Mouse (Mus musculus): ENCODE data around the gene P2ry14. TPM values are rescaled to one million over a fixed set of nuclear protein-coding genes. Genes with fewer than 3 reads are reported as not detected.
A peak's percentile ranks its signal among the peaks of the same experiment; 100 is the strongest.
"Not testable (repeated sequence)": the region's sequence is repeated elsewhere in the genome, so short reads cannot be mapped to it uniquely, and the experiment has no call there.

P2ry14 gene
- polyA plus RNA-seq, 1 experiment, result 0.53 TPM

GRCm38 (mm10) chr3:59092702-59093101 lies 60.7 kb downstream of the P2ry14 start:
- H3K27ac ChIP-seq (ENCODE audit: insufficient read depth, low read length), result no peak overlapping the region
- no peaks in the 10 kb centered on the region for H3K4me1 ChIP-seq (ENCODE audit: control insufficient read depth, insufficient read depth, low read length)
- H3K4me3 ChIP-seq (ENCODE audit: insufficient read depth, low read length), result no peak overlapping the region
- no peak for TF ChIP-seq POLR2A (IDR thresholded peaks at IDR 0.05; ENCODE audit: low read depth, low read length)

- TF ChIP-seq POLR2A (IDR thresholded peaks at IDR 0.05; ENCODE audit: low read depth, low read length) (no peak), CTCF (IDR thresholded peaks at IDR 0.05; ENCODE audit: borderline replicate concordance, insufficient read depth, low read length) (no peak)
- Histone ChIP-seq H3K27ac (ENCODE audit: insufficient read depth, low read length) (no peak overlapping the region), H3K4me3 (ENCODE audit: insufficient read depth, low read length) (no peak overlapping the region), H3K4me1 (ENCODE audit: control insufficient read depth, insufficient read depth, low read length) (no peaks in the 10 kb centered on the region)
These were observed 72.5 kb downstream of the P2ry14 start for GRCm38 (mm10) chr3:59080919-59081318.

- no peaks in the 10 kb centered on the region for H3K4me1 ChIP-seq (ENCODE audit: control insufficient read depth, insufficient read depth, low read length)
- H3K4me3 ChIP-seq (ENCODE audit: insufficient read depth, low read length), result no peak overlapping the region
- TF ChIP-seq POLR2A (IDR thresholded peaks at IDR 0.05; ENCODE audit: low read depth, low read length) (no peak), CTCF (IDR thresholded peaks at IDR 0.05; ENCODE audit: borderline replicate concordance, insufficient read depth, low read length) (no peak)
- no peak overlapping the region for H3K27ac ChIP-seq (ENCODE audit: insufficient read depth, low read length)
These were observed 73.0 kb downstream of the P2ry14 start for GRCm38 (mm10) chr3:59080293-59080916.

GRCm38 (mm10) chr3:59079327-59079726 lies 74.1 kb downstream of the P2ry14 start:
- TF ChIP-seq POLR2A (IDR thresholded peaks at IDR 0.05; ENCODE audit: low read depth, low read length) (no peak), CTCF (IDR thresholded peaks at IDR 0.05; ENCODE audit: borderline replicate concordance, insufficient read depth, low read length) (peak; percentile 39; the same call in 1 of the 2 replicates)
- H3K4me1 ChIP-seq (ENCODE audit: control insufficient read depth, insufficient read depth, low read length), result no peaks in the 10 kb centered on the region
- no peak overlapping the region for H3K4me3 ChIP-seq (ENCODE audit: insufficient read depth, low read length)
- H3K27ac ChIP-seq (ENCODE audit: insufficient read depth, low read length), result no peak overlapping the region

GRCm38 (mm10) chr3:59078585-59078984 lies 74.8 kb downstream of the P2ry14 start:
- Histone ChIP-seq H3K4me1 (ENCODE audit: control insufficient read depth, insufficient read depth, low read length) (no peaks in the 10 kb centered on the region), H3K4me3 (ENCODE audit: insufficient read depth, low read length) (no peak overlapping the region), H3K27ac (ENCODE audit: insufficient read depth, low read length) (no peak overlapping the region)
- no peak for TF ChIP-seq CTCF (IDR thresholded peaks at IDR 0.05; ENCODE audit: borderline replicate concordance, insufficient read depth, low read length)
- TF ChIP-seq POLR2A (IDR thresholded peaks at IDR 0.05; ENCODE audit: low read depth, low read length), result no peak

- no peak for TF ChIP-seq POLR2A (IDR thresholded peaks at IDR 0.05; ENCODE audit: low read depth, low read length)
- TF ChIP-seq CTCF (IDR thresholded peaks at IDR 0.05; ENCODE audit: borderline replicate concordance, insufficient read depth, low read length), result no peak
- Histone ChIP-seq H3K4me1 (ENCODE audit: control insufficient read depth, insufficient read depth, low read length) (no peaks in the 10 kb centered on the region), H3K27ac (ENCODE audit: insufficient read depth, low read length) (no peak overlapping the region), H3K4me3 (ENCODE audit: insufficient read depth, low read length) (no peak overlapping the region)
These were observed 76.1 kb downstream of the P2ry14 start for GRCm38 (mm10) chr3:59077278-59077677.

- not testable (repeated sequence) for H3K4me1 ChIP-seq (ENCODE audit: control insufficient read depth, insufficient read depth, low read length); H3K27ac ChIP-seq (ENCODE audit: insufficient read depth, low read length); H3K4me3 ChIP-seq (ENCODE audit: insufficient read depth, low read length)
These were observed 84.3 kb downstream of the P2ry14 start for GRCm38 (mm10) chr3:59069071-59069470.

- TF ChIP-seq CTCF (IDR thresholded peaks at IDR 0.05; ENCODE audit: borderline replicate concordance, insufficient read depth, low read length) (no peak), POLR2A (IDR thresholded peaks at IDR 0.05; ENCODE audit: low read depth, low read length) (no peak)
- Histone ChIP-seq H3K4me1 (ENCODE audit: control insufficient read depth, insufficient read depth, low read length) (no peaks in the 10 kb centered on the region), H3K27ac (ENCODE audit: insufficient read depth, low read length) (no peak overlapping the region), H3K4me3 (ENCODE audit: insufficient read depth, low read length) (no peak overlapping the region)
These were observed 86.7 kb downstream of the P2ry14 start for GRCm38 (mm10) chr3:59066558-59067294.

- H3K4me3 ChIP-seq (ENCODE audit: insufficient read depth, low read length), result no peak overlapping the region
- TF ChIP-seq POLR2A (IDR thresholded peaks at IDR 0.05; ENCODE audit: low read depth, low read length) (no peak), CTCF (IDR thresholded peaks at IDR 0.05; ENCODE audit: borderline replicate concordance, insufficient read depth, low read length) (no peak)
- no peak overlapping the region for H3K27ac ChIP-seq (ENCODE audit: insufficient read depth, low read length)
- no peaks in the 10 kb centered on the region for H3K4me1 ChIP-seq (ENCODE audit: control insufficient read depth, insufficient read depth, low read length)
These were observed 87.5 kb downstream of the P2ry14 start for GRCm38 (mm10) chr3:59065937-59066336.

Other genes with a start within 250 kb of the P2ry14 start
- 0.30 and 0.97 TPM in 2 replicates for gene Med12l, start 147.8 kb downstream of the P2ry14 start, polyA plus RNA-seq (2011; ENCODE audit: insufficient read length, low read depth, missing spikeins)
- not detected in 2 replicates for gene Gpr171, start 51.8 kb downstream of the P2ry14 start, polyA plus RNA-seq (2011; ENCODE audit: insufficient read length, low read depth, missing spikeins)
- not detected in 2 replicates for gene Gpr87, start 41.5 kb upstream of the P2ry14 start, polyA plus RNA-seq (2011; ENCODE audit: insufficient read length, low read depth, missing spikeins)
- not detected in 2 replicates for gene P2ry13, start 57.3 kb upstream of the P2ry14 start, polyA plus RNA-seq (2011; ENCODE audit: insufficient read length, low read depth, missing spikeins)
- gene P2ry12, start 109.3 kb upstream of the P2ry14 start, polyA plus RNA-seq (2011; ENCODE audit: insufficient read length, low read depth, missing spikeins), result not detected in 2 replicates
- 81.1 and 208 TPM in 2 replicates for gene Igsf10, start 190.8 kb upstream of the P2ry14 start, polyA plus RNA-seq (2011; ENCODE audit: insufficient read length, low read depth, missing spikeins)